Mouse (Mus musculus): ENCODE data around the gene Apoa4.

DNA sequence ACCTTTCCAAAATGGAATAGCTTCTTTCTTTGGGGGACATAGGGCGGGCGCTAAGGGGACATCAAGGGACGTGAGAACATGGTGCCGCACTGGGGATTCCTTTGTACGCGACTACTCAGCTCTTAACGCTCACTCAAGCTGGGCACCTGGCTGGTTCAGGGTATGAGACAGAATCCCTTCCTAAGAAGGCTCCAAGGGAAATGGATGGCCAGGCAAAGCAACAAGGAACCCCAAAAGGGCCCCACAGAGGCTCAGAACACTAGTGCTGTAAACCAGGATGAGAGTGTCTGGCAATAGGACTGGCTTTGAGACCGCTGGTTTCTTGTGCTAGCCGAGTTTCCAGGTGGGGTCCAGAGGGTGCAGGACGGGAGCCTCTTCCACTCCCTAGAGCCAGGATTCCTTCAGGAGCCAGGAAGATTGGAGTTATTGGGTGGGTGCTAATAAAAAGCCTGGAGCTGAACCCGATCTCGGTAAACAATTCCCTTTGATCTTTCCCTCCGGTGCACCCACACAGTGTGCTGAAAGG is 10.0 kb upstream of the Apoa4 start:
- TF ChIP-seq POLR2A (IDR thresholded peaks at IDR 0.05; ENCODE audit: borderline replicate concordance, extremely low read depth, low read depth, low read length) (no peak), CTCF (IDR thresholded peaks at IDR 0.05; ENCODE audit: insufficient read depth, low read length) (no peak)
